8 mouse cellular contexts compared by ENCODE assay signal in genomic region chr9:71592577-71593285, GRCm38 (mm10). TPM values are rescaled to one million over a fixed set of nuclear protein-coding genes. Genes with fewer than 3 reads are reported as not detected.
DNase-seq lines count a peak whose midpoint lies in the region; ATAC-seq and TF ChIP-seq lines count a peak whose summit lies in the region.

No protein-coding gene starts in this region.

- no peak for TF ChIP-seq EP300 in stomach, postnatal 0 days (optimal IDR thresholded peaks at IDR 0.05)

- H3K9ac ChIP-seq in liver, embryonic 12.5 days, result peak overlapping the region; percentile 60; the same call in 1 of the 2 replicates
- H3K9ac ChIP-seq in stomach, postnatal 0 days (ENCODE audit: low read length), result peak overlapping the region; percentile 66; the same call in 1 of the 2 replicates

- H3K9me3 ChIP-seq in liver, embryonic 12.5 days (replicated peaks), result no peaks in the 10 kb centered on the region
- H3K9me3 ChIP-seq in stomach, postnatal 0 days (ENCODE audit: control insufficient read depth, low read length), result no peaks in the 10 kb centered on the region

- H3K4me3 ChIP-seq in gastrocnemius, adult 2 months, result peak overlapping the region; percentile 79
- peak overlapping the region; percentile 57; the same call in 1 of the 2 replicates for H3K4me3 ChIP-seq in liver, embryonic 12.5 days
- peak overlapping the region; percentile 51 for H3K4me3 ChIP-seq in stomach, postnatal 0 days (ENCODE audit: low read depth, low read length)

- no peak for DNase-seq in gastrocnemius, adult 2 months
- DNase-seq in gastrocnemius, postnatal 4 days (ENCODE audit: low spot score in 2 of 2), result no peak
- peak; percentile 42 for DNase-seq in thymus, postnatal 4 days
- DNase-seq in thymus, adult 18-20 months, result no peak
- no peak for DNase-seq in stomach, postnatal 0 days (ENCODE audit: low spot score)
- no peak for DNase-seq in embryo, embryonic 10.5 days (ENCODE audit: low spot score)
- no peak for DNase-seq in left cerebral cortex, postnatal 36 days (ENCODE audit: low spot score in 2 of 2)

- no peak; the same call in 1 of the 2 replicates for TF ChIP-seq CTCF in gastrocnemius, adult 2 months (IDR thresholded peaks at IDR 0.05)
- TF ChIP-seq CTCF in stomach, postnatal 0 days (IDR thresholded peaks at IDR 0.05; ENCODE audit: low read depth), result peak; percentile 34

- WGBS in liver, embryonic 12.5 days (ENCODE audit: insufficient replicate concordance), result 29% methylated on average over 6 of the region's 6 CpGs
- WGBS in stomach, postnatal 0 days, result 29% methylated on average over 6 of the region's 6 CpGs

- H3K36me3 ChIP-seq in liver, embryonic 12.5 days, result no peaks in the 10 kb centered on the region
- H3K36me3 ChIP-seq in stomach, postnatal 0 days (ENCODE audit: control insufficient read depth, insufficient read depth, low read length), result no peaks in the 10 kb centered on the region

- peaks cover 33% of the 10 kb centered on the region for H3K27me3 ChIP-seq in liver, embryonic 12.5 days (replicated peaks)
- H3K27me3 ChIP-seq in stomach, postnatal 0 days (ENCODE audit: control insufficient read depth, insufficient read depth, low read length), result no peaks in the 10 kb centered on the region

- intact Hi-C loops in gastrocnemius, adult 2 months (cut with DNase I), result no loop called here
- intact Hi-C loops in left cerebral cortex, postnatal 36 days (cut with DNase I), result no loop called here

- peak overlapping the region; percentile 85 for H3K27ac ChIP-seq in gastrocnemius, adult 2 months
- no peak overlapping the region for H3K27ac ChIP-seq in liver, embryonic 12.5 days
- H3K27ac ChIP-seq in stomach, postnatal 0 days (replicated peaks), result 0 out of 2 replicates have a peak overlapping the region, but pooled peaks have one; percentile 35

- H3K4me1 ChIP-seq in liver, embryonic 12.5 days, result peaks cover 26% of the 10 kb centered on the region; the same call in 1 of the 2 replicates
- H3K4me1 ChIP-seq in stomach, postnatal 0 days (replicated peaks; ENCODE audit: control insufficient read depth, insufficient read depth), result peaks cover 7% of the 10 kb centered on the region; the same call in 1 of the 2 replicates

- peak overlapping the region; percentile 79 for H3K4me2 ChIP-seq in liver, embryonic 12.5 days
- H3K4me2 ChIP-seq in stomach, postnatal 0 days (replicated peaks; ENCODE audit: low read depth), result peak overlapping the region; percentile 82

- no peak for ATAC-seq in liver, embryonic 12.5 days
- ATAC-seq in stomach, postnatal 0 days (ENCODE audit: low FRiP score, low TSS enrichment), result peak; percentile 33; the same call in 1 of the 2 replicates

RNA-seq across cellular contexts. Expression of gene Myzap, which starts 0.6 kb away (rescaled TPM):
- total RNA-seq in gastrocnemius, adult 2 months (2021), result 1 to 10 TPM; 3.7 to 5.1 TPM
- 10 to 100 TPM; 25.0 to 33.2 TPM for total RNA-seq in gastrocnemius, postnatal 4 days (2021)
- polyA plus RNA-seq in liver, embryonic 12.5 days (2016; fragmentation: Nextera tagmentation; extraction: Ambion mirVana), result 4.4 TPM in 2 replicates
- 21.9 and 25.7 TPM in 2 replicates for polyA plus RNA-seq in stomach, postnatal 0 days (2015; fragmentation: Nextera tagmentation; extraction: Ambion mirVana)
- total RNA-seq in left cerebral cortex, postnatal 36 days (2021), result 1 to 10 TPM in 1 of 2 experiments, under 1 TPM in 1; 0.86 to 3.1 TPM

Comparison
In these comparisons a context has a peak if more than half of its experiments do, and no peak if none do; other contexts are left out.
1. RNA of gene Myzap, which starts 0.6 kb away (total RNA-seq): 25.0 to 33.2 TPM in gastrocnemius, postnatal 4 days; 3.7 to 5.1 TPM in gastrocnemius, adult 2 months and 0.86 to 3.1 TPM in left cerebral cortex, postnatal 36 days; every median in the first group is over 4 times any median in the second.
2. Peak in every context shown above with its lines, with median percentiles within 50 percentile points of each other: H3K4me3 ChIP-seq.